Mouse (Mus musculus): ENCODE data around the gene Sbf1. TPM values are rescaled to one million over a fixed set of nuclear protein-coding genes. Genes with fewer than 3 reads are reported as not detected.

Gene Sbf1
- polyA plus RNA-seq, 1 experiment, result 143 TPM

DNA sequence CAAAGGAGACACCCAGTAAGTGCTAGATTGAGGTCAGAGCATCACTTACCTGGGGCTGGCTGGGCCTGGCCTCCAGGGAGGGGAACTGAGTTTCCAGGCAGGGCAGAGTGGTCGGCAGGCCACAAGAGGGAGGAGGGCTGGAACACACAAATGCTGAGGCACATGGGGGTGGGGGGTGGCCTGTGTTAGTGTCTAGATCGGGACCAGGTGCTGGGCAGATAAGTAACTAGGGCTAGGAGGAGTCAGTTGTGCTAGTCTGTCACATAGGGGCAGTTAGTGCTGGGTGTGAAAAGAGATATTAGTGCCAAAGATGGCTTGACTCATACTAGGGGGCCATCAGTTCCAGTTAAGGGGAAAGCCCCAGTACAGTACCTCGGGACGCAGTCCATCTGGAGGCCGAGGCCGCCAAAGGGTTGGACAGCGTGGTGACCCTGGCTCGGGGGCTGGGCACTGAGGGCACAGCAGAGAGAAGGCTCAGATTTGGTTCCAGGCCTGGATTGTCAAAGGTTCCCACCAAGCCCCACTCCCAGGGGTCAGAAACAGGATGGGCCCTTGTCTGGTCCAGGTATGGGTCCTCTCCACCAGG, 19.4 kb downstream of the Sbf1 start:
- peaks cover 92% of the 10 kb centered on the region for H3K36me3 ChIP-seq (ENCODE audit: control insufficient read depth, insufficient read depth)
- no peak overlapping the region for H3K4me3 ChIP-seq (ENCODE audit: insufficient read depth, poor library complexity, severe bottlenecking)
- H3K27me3 ChIP-seq (ENCODE audit: control insufficient read depth, insufficient read depth, insufficient read length), result no peaks in the 10 kb centered on the region
- H3ac ChIP-seq (ENCODE audit: control insufficient read depth, insufficient read length, low read depth), result no peak overlapping the region
- H3K79me2 ChIP-seq (ENCODE audit: control insufficient read depth, insufficient read depth), result no peaks in the 10 kb centered on the region
- TF ChIP-seq CTCF (IDR thresholded peaks at IDR 0.05; ENCODE audit: control insufficient read depth, insufficient read depth, insufficient read length) (no peak), CEBPB (IDR thresholded peaks at IDR 0.05; ENCODE audit: low read depth) (no peak), MYOD1 (IDR thresholded peaks at IDR 0.05; ENCODE audit: control insufficient read depth, insufficient read length, low read depth) (no peak), MAX (IDR thresholded peaks at IDR 0.05) (no peak), MYOG (IDR thresholded peaks at IDR 0.05; ENCODE audit: control insufficient read depth, extremely low read depth, insufficient read length) (no peak), USF1 (IDR thresholded peaks at IDR 0.05; ENCODE audit: low read depth) (no peak), FOSL1 (IDR thresholded peaks at IDR 0.05; ENCODE audit: insufficient read depth, low read length, poor library complexity, severe bottlenecking) (no peak)
- H3K79me3 ChIP-seq (ENCODE audit: low read depth), result peaks cover 2% of the 10 kb centered on the region

DNA sequence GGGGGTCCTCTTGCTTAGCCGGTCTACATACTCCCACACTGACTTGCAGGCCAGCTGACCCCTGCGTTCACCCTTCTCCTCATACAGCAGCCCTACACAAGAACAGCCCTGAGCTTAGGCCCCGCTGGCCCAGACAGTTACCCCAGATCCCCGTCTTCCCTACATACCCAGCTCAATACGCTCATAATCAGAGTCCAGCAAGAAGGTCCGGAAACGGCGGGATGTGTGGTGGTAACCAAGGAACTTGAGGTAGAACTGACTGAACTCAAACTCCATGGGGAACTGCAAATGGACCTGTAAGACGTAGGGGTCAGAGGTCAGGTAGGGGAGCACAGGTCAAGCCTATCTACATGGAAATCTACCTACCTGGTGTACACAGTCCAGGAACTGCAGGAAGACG, 21.3 kb downstream of the Sbf1 start:
- TF ChIP-seq FOSL1 (IDR thresholded peaks at IDR 0.05; ENCODE audit: insufficient read depth, low read length, poor library complexity, severe bottlenecking) (no peak), CEBPB (IDR thresholded peaks at IDR 0.05; ENCODE audit: low read depth) (no peak), MYOD1 (IDR thresholded peaks at IDR 0.05; ENCODE audit: control insufficient read depth, insufficient read length, low read depth) (no peak), CTCF (IDR thresholded peaks at IDR 0.05; ENCODE audit: control insufficient read depth, insufficient read depth, insufficient read length) (no peak), USF1 (IDR thresholded peaks at IDR 0.05; ENCODE audit: low read depth) (no peak), MYOG (IDR thresholded peaks at IDR 0.05; ENCODE audit: control insufficient read depth, extremely low read depth, insufficient read length) (no peak), MAX (IDR thresholded peaks at IDR 0.05) (no peak)
- peaks cover 2% of the 10 kb centered on the region for H3K79me3 ChIP-seq (ENCODE audit: low read depth)
- no peaks in the 10 kb centered on the region for H3K79me2 ChIP-seq (ENCODE audit: control insufficient read depth, insufficient read depth)
- H3ac ChIP-seq (ENCODE audit: control insufficient read depth, insufficient read length, low read depth), result no peak overlapping the region
- peaks cover 92% of the 10 kb centered on the region for H3K36me3 ChIP-seq (ENCODE audit: control insufficient read depth, insufficient read depth)
- H3K4me3 ChIP-seq (ENCODE audit: insufficient read depth, poor library complexity, severe bottlenecking), result no peak overlapping the region
- no peaks in the 10 kb centered on the region for H3K27me3 ChIP-seq (ENCODE audit: control insufficient read depth, insufficient read depth, insufficient read length)

DNA sequence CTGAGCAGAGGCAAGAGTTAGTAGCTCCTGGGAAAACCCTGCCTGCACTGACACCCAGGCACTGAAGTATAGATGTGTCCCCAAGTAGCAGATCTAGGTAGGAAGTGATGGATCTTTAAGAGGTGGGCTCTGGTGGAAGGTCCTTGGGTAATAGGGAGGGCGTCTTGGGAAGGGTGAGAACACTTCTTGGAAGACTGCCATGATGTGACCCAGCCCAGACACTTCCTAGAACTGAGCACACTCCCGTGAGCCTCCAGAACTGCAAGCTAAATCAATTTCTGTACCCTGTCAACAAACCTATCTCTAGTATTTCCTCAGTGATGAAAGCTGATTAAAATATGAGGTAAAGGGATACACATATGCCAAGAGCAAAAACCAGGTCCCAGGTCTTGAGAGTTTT, 22.3 kb downstream of the Sbf1 start:
- no peak overlapping the region for H3K4me3 ChIP-seq (ENCODE audit: insufficient read depth, poor library complexity, severe bottlenecking)

DNA sequence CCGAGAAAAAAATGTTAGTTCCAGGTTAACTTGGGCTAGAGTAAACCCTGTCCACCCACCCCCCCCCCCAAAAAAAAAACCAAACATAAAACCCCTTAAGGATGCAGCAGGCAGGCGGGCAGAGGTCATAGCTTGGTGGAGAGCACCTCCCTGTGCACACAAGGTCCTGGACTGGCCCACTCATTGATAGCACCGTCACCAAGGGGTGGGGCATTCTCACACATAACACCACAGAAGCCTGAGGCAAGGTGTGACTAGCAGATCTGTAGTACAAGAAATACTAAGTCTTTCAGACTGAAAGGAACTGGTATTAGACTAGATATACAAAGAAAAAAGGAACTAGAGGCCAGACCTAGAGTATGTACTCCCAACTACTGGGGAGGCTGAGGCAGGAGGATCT, 23.6 kb downstream of the Sbf1 start:
- Histone ChIP-seq H3K27me3 (ENCODE audit: control insufficient read depth, insufficient read depth, insufficient read length) (no peaks in the 10 kb centered on the region), H3ac (ENCODE audit: control insufficient read depth, insufficient read length, low read depth) (no peak overlapping the region), H3K4me3 (ENCODE audit: insufficient read depth, poor library complexity, severe bottlenecking) (no peak overlapping the region), H3K79me2 (ENCODE audit: control insufficient read depth, insufficient read depth) (no peaks in the 10 kb centered on the region), H3K79me3 (ENCODE audit: low read depth) (peaks cover under 1% of the 10 kb centered on the region), H3K36me3 (ENCODE audit: control insufficient read depth, insufficient read depth) (peaks cover 94% of the 10 kb centered on the region)
- TF ChIP-seq CEBPB (IDR thresholded peaks at IDR 0.05; ENCODE audit: low read depth), result no peak

More for the DNA sequence above, 22.3 kb downstream of the Sbf1 start:
- Histone ChIP-seq H3K79me2 (ENCODE audit: control insufficient read depth, insufficient read depth) (no peaks in the 10 kb centered on the region), H3K27me3 (ENCODE audit: control insufficient read depth, insufficient read depth, insufficient read length) (no peaks in the 10 kb centered on the region), H3K36me3 (ENCODE audit: control insufficient read depth, insufficient read depth) (peaks cover 95% of the 10 kb centered on the region), H3K79me3 (ENCODE audit: low read depth) (peaks cover 2% of the 10 kb centered on the region), H3ac (ENCODE audit: control insufficient read depth, insufficient read length, low read depth) (no peak overlapping the region)
- TF ChIP-seq FOSL1 (IDR thresholded peaks at IDR 0.05; ENCODE audit: insufficient read depth, low read length, poor library complexity, severe bottlenecking) (no peak), USF1 (IDR thresholded peaks at IDR 0.05; ENCODE audit: low read depth) (no peak), MYOG (IDR thresholded peaks at IDR 0.05; ENCODE audit: control insufficient read depth, extremely low read depth, insufficient read length) (no peak), CTCF (IDR thresholded peaks at IDR 0.05; ENCODE audit: control insufficient read depth, insufficient read depth, insufficient read length) (no peak), MAX (IDR thresholded peaks at IDR 0.05) (no peak), MYOD1 (IDR thresholded peaks at IDR 0.05; ENCODE audit: control insufficient read depth, insufficient read length, low read depth) (no peak), CEBPB (IDR thresholded peaks at IDR 0.05; ENCODE audit: low read depth) (no peak)

DNA sequence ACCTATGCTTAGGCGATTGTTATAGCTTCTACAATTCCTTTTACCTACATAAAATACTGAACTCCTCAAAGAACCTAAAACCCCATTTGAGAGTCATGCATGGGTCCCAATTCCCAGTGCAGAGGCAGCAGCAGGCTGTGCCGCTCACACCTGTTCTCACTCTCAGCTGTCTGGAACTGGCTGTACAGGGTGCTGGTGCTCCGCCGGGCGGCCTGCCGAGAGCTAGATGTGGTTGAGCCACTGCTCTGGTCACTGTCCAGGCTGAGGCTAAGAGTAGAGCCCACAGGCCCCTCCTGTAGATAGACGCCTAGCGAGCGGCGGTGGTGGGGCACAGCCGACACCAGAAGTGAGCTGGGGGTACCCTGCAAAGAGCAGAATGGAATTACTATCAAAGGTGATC, 25.7 kb downstream of the Sbf1 start:
- H3K36me3 ChIP-seq (ENCODE audit: control insufficient read depth, insufficient read depth), result peaks cover 87% of the 10 kb centered on the region

DNA sequence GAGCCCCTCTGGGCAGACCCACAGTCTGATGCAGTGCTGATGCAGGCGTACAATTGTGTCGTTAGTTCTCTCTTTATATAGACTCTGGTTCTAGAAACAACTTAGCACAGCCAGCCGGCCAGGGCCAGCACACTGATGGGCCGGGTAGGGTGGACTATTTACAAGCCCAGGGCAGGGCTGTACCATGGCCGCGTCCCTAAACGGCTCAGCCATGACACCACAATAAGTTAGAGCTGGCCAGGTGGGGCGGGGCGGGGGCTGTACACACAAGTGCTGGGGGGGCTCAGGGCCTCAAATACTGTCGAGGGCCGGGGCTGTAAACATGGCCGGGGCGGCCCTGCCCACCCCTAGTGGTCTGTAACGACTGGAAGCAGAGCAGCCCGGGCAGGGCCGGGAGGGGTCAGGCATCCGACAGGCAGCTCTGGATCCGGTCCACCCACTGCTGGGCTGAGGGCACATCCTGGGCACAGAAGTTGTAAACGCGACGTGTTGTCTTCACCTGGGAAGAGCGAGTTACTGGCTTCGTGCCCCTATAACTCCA, 26.8 kb downstream of the Sbf1 start:
- Histone ChIP-seq H3K4me3 (ENCODE audit: insufficient read depth, poor library complexity, severe bottlenecking) (no peak overlapping the region), H3K79me2 (ENCODE audit: control insufficient read depth, insufficient read depth) (no peaks in the 10 kb centered on the region), H3ac (ENCODE audit: control insufficient read depth, insufficient read length, low read depth) (no peak overlapping the region), H3K36me3 (ENCODE audit: control insufficient read depth, insufficient read depth) (peaks cover 86% of the 10 kb centered on the region), H3K27me3 (ENCODE audit: control insufficient read depth, insufficient read depth, insufficient read length) (no peaks in the 10 kb centered on the region), H3K79me3 (ENCODE audit: low read depth) (no peaks in the 10 kb centered on the region)
- TF ChIP-seq MYOD1 (IDR thresholded peaks at IDR 0.05; ENCODE audit: control insufficient read depth, insufficient read length, low read depth) (no peak), CTCF (IDR thresholded peaks at IDR 0.05; ENCODE audit: control insufficient read depth, insufficient read depth, insufficient read length) (no peak), CEBPB (IDR thresholded peaks at IDR 0.05; ENCODE audit: low read depth) (no peak), MAX (IDR thresholded peaks at IDR 0.05) (no peak), USF1 (IDR thresholded peaks at IDR 0.05; ENCODE audit: low read depth) (no peak), FOSL1 (IDR thresholded peaks at IDR 0.05; ENCODE audit: insufficient read depth, low read length, poor library complexity, severe bottlenecking) (no peak), MYOG (IDR thresholded peaks at IDR 0.05; ENCODE audit: control insufficient read depth, extremely low read depth, insufficient read length) (no peak)

More for the DNA sequence above, 25.7 kb downstream of the Sbf1 start:
- Histone ChIP-seq H3K79me3 (ENCODE audit: low read depth) (no peaks in the 10 kb centered on the region), H3K79me2 (ENCODE audit: control insufficient read depth, insufficient read depth) (no peaks in the 10 kb centered on the region), H3K4me3 (ENCODE audit: insufficient read depth, poor library complexity, severe bottlenecking) (no peak overlapping the region), H3ac (ENCODE audit: control insufficient read depth, insufficient read length, low read depth) (no peak overlapping the region), H3K27me3 (ENCODE audit: control insufficient read depth, insufficient read depth, insufficient read length) (no peaks in the 10 kb centered on the region)
- TF ChIP-seq MYOG (IDR thresholded peaks at IDR 0.05; ENCODE audit: control insufficient read depth, extremely low read depth, insufficient read length) (no peak), FOSL1 (IDR thresholded peaks at IDR 0.05; ENCODE audit: insufficient read depth, low read length, poor library complexity, severe bottlenecking) (no peak), CEBPB (IDR thresholded peaks at IDR 0.05; ENCODE audit: low read depth) (no peak), CTCF (IDR thresholded peaks at IDR 0.05; ENCODE audit: control insufficient read depth, insufficient read depth, insufficient read length) (no peak), USF1 (IDR thresholded peaks at IDR 0.05; ENCODE audit: low read depth) (no peak), MAX (IDR thresholded peaks at IDR 0.05) (no peak), MYOD1 (IDR thresholded peaks at IDR 0.05; ENCODE audit: control insufficient read depth, insufficient read length, low read depth) (no peak)

Data from C2C12 (cell line).